In genomic region chr2:13791598-13791997, GRCm38 (mm10) we compare ENCODE assay signal across 31 mouse cellular contexts. TPM values are rescaled to one million over a fixed set of nuclear protein-coding genes. Genes with fewer than 3 reads are reported as not detected.
"Had no signal": no experiment of that assay in that cellular context is flagged by ENCODE, and none has a peak within 500 bp of the region (broad histone marks: within the 10 kb centered on the region; RNA-seq: fewer than 3 reads in every experiment).

No protein-coding gene starts in this region.

- H3K4me2 ChIP-seq: limb, embryonic 12.5 days; limb, embryonic 13.5 days; limb, embryonic 15.5 days; liver, embryonic 11.5 days; liver, embryonic 12.5 days; liver, embryonic 13.5 days; liver, embryonic 15.5 days; lung, embryonic 14.5 days; lung, embryonic 15.5 days; midbrain, embryonic 12.5 days; midbrain, embryonic 13.5 days; midbrain, embryonic 15.5 days had no signal

- DNase-seq: left cerebral cortex, postnatal 4 days; liver; liver, embryonic 13.5 days; liver, postnatal 0 days; lung, adult 18-20 months; lung, adult 2 months; lung, embryonic 14.5 days; lung, postnatal 10 days; lung, postnatal 14 days; lung, postnatal 36 days; lung, postnatal 4 days; midbrain, embryonic 14.5 days had no signal

- H3K4me3 ChIP-seq: left cerebral cortex, adult 2 months; limb, embryonic 10.5 days; limb, embryonic 12.5 days; limb, embryonic 13.5 days; limb, embryonic 15.5 days; liver, embryonic 12.5 days; liver, embryonic 13.5 days; liver, embryonic 15.5 days; lung, embryonic 15.5 days; megakaryocyte, embryonic 14.5 days; midbrain, embryonic 12.5 days; midbrain, embryonic 13.5 days; midbrain, embryonic 15.5 days; myocyte had no signal

- H3K4me1 ChIP-seq: limb, embryonic 13.5 days; liver, embryonic 12.5 days; liver, embryonic 15.5 days had no signal

- H3K27ac ChIP-seq: left cerebral cortex, adult 2 months; limb, embryonic 10.5 days; limb, embryonic 12.5 days; limb, embryonic 13.5 days; limb, embryonic 15.5 days; liver, embryonic 12.5 days; liver, embryonic 13.5 days; liver, embryonic 14.5 days; liver, embryonic 15.5 days; lung, embryonic 15.5 days; macrophage; midbrain, embryonic 12.5 days; midbrain, embryonic 13.5 days; midbrain, embryonic 15.5 days had no signal

- ATAC-seq: liver, embryonic 12.5 days; liver, postnatal 0 days; lung, postnatal 0 days; midbrain, embryonic 13.5 days; midbrain, embryonic 15.5 days; midbrain, embryonic 16.5 days had no signal

- H3K9me3 ChIP-seq: limb, embryonic 10.5 days; limb, embryonic 12.5 days; limb, embryonic 13.5 days; limb, embryonic 15.5 days; liver, embryonic 12.5 days; liver, embryonic 13.5 days; liver, embryonic 15.5 days; lung, embryonic 15.5 days; megakaryocyte, embryonic 14.5 days; midbrain, embryonic 12.5 days; midbrain, embryonic 13.5 days; midbrain, embryonic 15.5 days had no signal

- H3K36me3 ChIP-seq: limb, embryonic 10.5 days; limb, embryonic 12.5 days; limb, embryonic 13.5 days; limb, embryonic 15.5 days; liver, embryonic 12.5 days; liver, embryonic 13.5 days; liver, embryonic 15.5 days; lung, embryonic 15.5 days; midbrain, embryonic 12.5 days; midbrain, embryonic 13.5 days; midbrain, embryonic 15.5 days had no signal

- H3K9ac ChIP-seq: limb, embryonic 12.5 days; limb, embryonic 13.5 days; limb, embryonic 15.5 days; liver, embryonic 12.5 days; liver, embryonic 13.5 days; liver, embryonic 14.5 days; liver, embryonic 15.5 days; liver, postnatal 0 days; lung, embryonic 14.5 days; lung, embryonic 15.5 days; midbrain, embryonic 12.5 days; midbrain, embryonic 13.5 days; midbrain, embryonic 15.5 days had no signal

RNA-seq across cellular contexts. Expression of gene St8sia6, which starts 2.3 kb away (rescaled TPM):
- polyA plus RNA-seq: liver, adult 2 months; liver, embryonic 13.5 days; liver, embryonic 15.5 days had no signal
